Mouse (Mus musculus): ENCODE measurements around the gene Ppm1f.
"Not testable (repeated sequence)": the region's sequence is repeated elsewhere in the genome, so short reads cannot be mapped to it uniquely, and the experiment has no call there.

The Ppm1f gene

GRCm38 (mm10) chr16:16911641-16912597 is 15.7 kb downstream of the Ppm1f start:
- peak; percentile 50 for DNase-seq (ENCODE audit: low read depth, low spot score)

- DNase-seq (ENCODE audit: low read depth, low spot score): no peak
Measured at GRCm38 (mm10) chr16:16913440-16913839, 17.2 kb downstream of the Ppm1f start.

GRCm38 (mm10) chr16:16918441-16919117 is 22.3 kb downstream of the Ppm1f start:
- DNase-seq (ENCODE audit: low read depth, low spot score): no peak

GRCm38 (mm10) chr16:16921021-16921435 is 24.8 kb downstream of the Ppm1f start:
- DNase-seq (ENCODE audit: low read depth, low spot score): peak; percentile 28

- DNase-seq (ENCODE audit: low read depth, low spot score): no peak
Measured at GRCm38 (mm10) chr16:16924481-16924880, 28.2 kb downstream of the Ppm1f start.

- DNase-seq (ENCODE audit: low read depth, low spot score): no peak
Measured at GRCm38 (mm10) chr16:16926536-16926935, 30.3 kb downstream of the Ppm1f start.

GRCm38 (mm10) chr16:16928908-16929307 is 32.6 kb downstream of the Ppm1f start:
- not testable (repeated sequence) for DNase-seq (ENCODE audit: low read depth, low spot score)

- no peak for DNase-seq (ENCODE audit: low read depth, low spot score)
Measured at GRCm38 (mm10) chr16:16930326-16930725, 34.1 kb downstream of the Ppm1f start.

- no peak for DNase-seq (ENCODE audit: low read depth, low spot score)
Measured at GRCm38 (mm10) chr16:16930810-16931296, 34.6 kb downstream of the Ppm1f start.

GRCm38 (mm10) chr16:16939543-16939942 is 43.3 kb downstream of the Ppm1f start:
- DNase-seq (ENCODE audit: low read depth, low spot score): no peak

- DNase-seq (ENCODE audit: low read depth, low spot score): no peak
Measured at GRCm38 (mm10) chr16:16941078-16941477, 44.8 kb downstream of the Ppm1f start.

GRCm38 (mm10) chr16:16958575-16958974 is 62.3 kb downstream of the Ppm1f start:
- no peak for DNase-seq (ENCODE audit: low read depth, low spot score)

- no peak for DNase-seq (ENCODE audit: low read depth, low spot score)
Measured at GRCm38 (mm10) chr16:16959907-16960306, 63.6 kb downstream of the Ppm1f start.

- no peak for DNase-seq (ENCODE audit: low read depth, low spot score)
Measured at GRCm38 (mm10) chr16:16965149-16965548, 68.9 kb downstream of the Ppm1f start.

- no peak for DNase-seq (ENCODE audit: low read depth, low spot score)
Measured at GRCm38 (mm10) chr16:16966290-16966689, 70.0 kb downstream of the Ppm1f start.
